Mouse (Mus musculus) limb, embryonic 11.5 days (tissue): ENCODE data around the gene Mfsd4b5. TPM values are rescaled to one million over a fixed set of nuclear protein-coding genes. Genes with fewer than 3 reads are reported as not detected.
"Not testable (repeated sequence)": the region's sequence is repeated elsewhere in the genome, so short reads cannot be mapped to it uniquely, and the experiment has no call there.

Experiments used
- ATAC-seq: fragments of 200-750 bp; cut with Nextera tagmentation; 2 replicates; pipeline ENCODE4 v1.8.0; 2017; ENCODE audit warnings: low read depth; ENCODE audit not compliant: insufficient number of reproducible peaks, low FRiP score, low TSS enrichment
- DNase-seq: peaks from one replicate; pipeline ENCODE4 v3.0.0-alpha.2; 2015; ENCODE audit warnings: low spot score
- H3K27ac ChIP-seq: fragments of 300-500 bp; sonication (generic); replicated peaks from 2 replicates; pipeline ENCODE4 v1.5.1; 2014; ENCODE audit warnings: low read depth, mild to moderate bottlenecking, low read length
- H3K27me3 ChIP-seq: fragments of 300-500 bp; sonication (generic); 2 replicates; pipeline ENCODE4 v1.6.1; 2014; ENCODE audit warnings: mild to moderate bottlenecking, low read length, mixed read lengths; ENCODE audit not compliant: control insufficient read depth, insufficient read depth
- H3K36me3 ChIP-seq: fragments of 300-500 bp; sonication (generic); 2 replicates; pipeline ENCODE4 v1.6.1; 2014; ENCODE audit warnings: mild to moderate bottlenecking, low read length, moderate library complexity, mixed read lengths; ENCODE audit not compliant: control insufficient read depth, insufficient read depth
- H3K4me1 ChIP-seq: fragments of 300-500 bp; sonication (generic); 2 replicates; pipeline ENCODE4 v1.6.1; 2014; ENCODE audit warnings: low read length, mixed read lengths; ENCODE audit not compliant: control insufficient read depth, insufficient read depth
- H3K4me2 ChIP-seq: fragments of 300-500 bp; sonication (generic); 2 replicates; pipeline ENCODE4 v1.6.1; 2014; ENCODE audit warnings: low read depth, mild to moderate bottlenecking, moderate library complexity; ENCODE audit not compliant: severe bottlenecking
- H3K4me3 ChIP-seq: fragments of 300-500 bp; sonication (generic); 2 replicates; pipeline ENCODE4 v1.5.1; 2014; ENCODE audit warnings: low read depth, low read length
- H3K9ac ChIP-seq: fragments of 300-500 bp; sonication (generic); 2 replicates; pipeline ENCODE4 v1.6.1; 2014; ENCODE audit warnings: mild to moderate bottlenecking, low read length
- H3K9me3 ChIP-seq: fragments of 300-500 bp; sonication (generic); 2 replicates; pipeline ENCODE4 v1.6.1; 2016; ENCODE audit warnings: low read length; ENCODE audit not compliant: control insufficient read depth
- WGBS: fragments of 180-500 bp; shearing (Covaris S2); extraction: QIAGEN DNeasy Blood & Tissue Kit; methylation state at CpG from one replicate; pipeline ENCODE4 v1.1.7; 2014; 5-methylcytosine and 5-hydroxymethylcytosine counted together
- polyA plus RNA-seq: library from polyadenylated mRNA; unstranded; fragments of >200 nt; fragmentation: Nextera tagmentation; extraction: Ambion mirVana; gene quantifications from 2 replicates; pipeline ENCODE4 v1.2.1, GENCODE M21; 2014

Mfsd4b5 gene
- polyA plus RNA-seq, 1 experiment from 2014 or later = 0.08 TPM

- Histone ChIP-seq H3K27ac (peak within 1 kb of the TSS; percentile 59; the same call in 1 of the 2 replicates), H3K4me3 (peak within 1 kb of the TSS; percentile 63), H3K27me3 (no peaks in the 10 kb centered on the region), H3K9me3 (no peaks in the 10 kb centered on the region), H3K4me2 (peak within 1 kb of the TSS; percentile 95), H3K4me1 (no peaks in the 10 kb centered on the region; the same call in 1 of the 2 replicates), H3K36me3 (no peaks in the 10 kb centered on the region), H3K9ac (peak within 1 kb of the TSS; percentile 69)
- ATAC-seq = peak; percentile 93
- WGBS = 2% methylated on average over 41 of the region's 46 CpGs
- DNase-seq = peak; percentile 92
Observed at GRCm38 (mm10) chr10:40024554-40025428, 38.3 kb upstream of the Mfsd4b5 start, which contains the start of gene Mfsd4b1. Mfsd4b1 (minus strand) TSS chr10:40025268.

- H3K4me3 ChIP-seq = no peak overlapping the region
- H3K27ac ChIP-seq = no peak overlapping the region
- H3K27me3 ChIP-seq = no peaks in the 10 kb centered on the region
- WGBS = 49% methylated on average over 2 of the region's 2 CpGs
- no peak for DNase-seq
- no peaks in the 10 kb centered on the region for H3K9me3 ChIP-seq
- H3K9ac ChIP-seq = no peak overlapping the region
- no peak for ATAC-seq
- H3K4me1 ChIP-seq = no peaks in the 10 kb centered on the region; the same call in 1 of the 2 replicates
- no peaks in the 10 kb centered on the region for H3K36me3 ChIP-seq
- H3K4me2 ChIP-seq = no peak overlapping the region
Observed at GRCm38 (mm10) chr10:40020401-40020800, 34.0 kb upstream of the Mfsd4b5 start.

- H3K9ac ChIP-seq = no peak overlapping the region
- ATAC-seq (no peak), DNase-seq (no peak)
- 80% methylated on average over 3 of the region's 3 CpGs for WGBS
- H3K36me3 ChIP-seq = no peaks in the 10 kb centered on the region
- no peaks in the 10 kb centered on the region; the same call in 1 of the 2 replicates for H3K4me1 ChIP-seq
- no peak overlapping the region for H3K4me3 ChIP-seq
- no peaks in the 10 kb centered on the region for H3K9me3 ChIP-seq
- H3K27me3 ChIP-seq = no peaks in the 10 kb centered on the region
- H3K4me2 ChIP-seq = no peak overlapping the region
- H3K27ac ChIP-seq = no peak overlapping the region
Observed at GRCm38 (mm10) chr10:40019492-40019891, 33.0 kb upstream of the Mfsd4b5 start.

GRCm38 (mm10) chr10:40018261-40018860 is 31.9 kb upstream of the Mfsd4b5 start:
- Histone ChIP-seq H3K9me3 (no peaks in the 10 kb centered on the region), H3K4me3 (no peak overlapping the region), H3K9ac (no peak overlapping the region), H3K27ac (no peak overlapping the region), H3K4me2 (no peak overlapping the region), H3K36me3 (no peaks in the 10 kb centered on the region), H3K27me3 (no peaks in the 10 kb centered on the region), H3K4me1 (no peaks in the 10 kb centered on the region)
- 92% methylated on average over 5 of the region's 5 CpGs for WGBS
- no peak for DNase-seq
- ATAC-seq = no peak

- Histone ChIP-seq H3K36me3 (no peaks in the 10 kb centered on the region), H3K9me3 (no peaks in the 10 kb centered on the region), H3K4me2 (no peak overlapping the region), H3K9ac (no peak overlapping the region), H3K27me3 (no peaks in the 10 kb centered on the region), H3K4me3 (no peak overlapping the region), H3K27ac (no peak overlapping the region), H3K4me1 (peaks cover 8% of the 10 kb centered on the region)
- 83% methylated on average over 11 of the region's 11 CpGs for WGBS
- no peak for ATAC-seq
- no peak for DNase-seq
Observed at GRCm38 (mm10) chr10:40009591-40009990, 23.1 kb upstream of the Mfsd4b5 start.

- not testable (repeated sequence) for H3K4me3 ChIP-seq, H3K27ac ChIP-seq, H3K9me3 ChIP-seq, ATAC-seq, H3K4me2 ChIP-seq, H3K9ac ChIP-seq, H3K4me1 ChIP-seq, H3K36me3 ChIP-seq, DNase-seq, H3K27me3 ChIP-seq
- WGBS = 78% methylated on average over 4 of the region's 4 CpGs
Observed at GRCm38 (mm10) chr10:40008847-40009246, 22.4 kb upstream of the Mfsd4b5 start.

GRCm38 (mm10) chr10:40007953-40008352 is 21.5 kb upstream of the Mfsd4b5 start:
- no peak for DNase-seq
- ATAC-seq = no peak
- no peaks in the 10 kb centered on the region for H3K36me3 ChIP-seq
- WGBS = 90% methylated on average over 4 of the region's 4 CpGs
- no peak overlapping the region for H3K27ac ChIP-seq
- no peaks in the 10 kb centered on the region for H3K9me3 ChIP-seq
- H3K27me3 ChIP-seq = no peaks in the 10 kb centered on the region
- peaks cover 9% of the 10 kb centered on the region for H3K4me1 ChIP-seq
- H3K4me2 ChIP-seq = no peak overlapping the region
- H3K9ac ChIP-seq = no peak overlapping the region
- no peak overlapping the region for H3K4me3 ChIP-seq

GRCm38 (mm10) chr10:40006963-40007362 is 20.5 kb upstream of the Mfsd4b5 start:
- Histone ChIP-seq H3K4me1 (peaks cover 9% of the 10 kb centered on the region), H3K36me3 (no peaks in the 10 kb centered on the region), H3K9ac (no peak overlapping the region), H3K27ac (no peak overlapping the region), H3K4me2 (no peak overlapping the region), H3K27me3 (no peaks in the 10 kb centered on the region), H3K4me3 (no peak overlapping the region), H3K9me3 (no peaks in the 10 kb centered on the region)
- ATAC-seq (no peak), DNase-seq (no peak)
- WGBS = 78% methylated on average over 10 of the region's 10 CpGs
